Mouse (Mus musculus) cerebellum, postnatal 4 days (tissue): ENCODE data around the gene Mucl1.
"Not testable (repeated sequence)": the region's sequence is repeated elsewhere in the genome, so short reads cannot be mapped to it uniquely, and the experiment has no call there.

ENCODE experiments used
- DNase-seq, 2 experiments: peaks; one replicate each; pipeline ENCODE4 v3.0.0; 2022; ENCODE audit warnings: low spot score in 2 of 2, mixed read lengths in 1 of 2

The Mucl1 gene

DNA sequence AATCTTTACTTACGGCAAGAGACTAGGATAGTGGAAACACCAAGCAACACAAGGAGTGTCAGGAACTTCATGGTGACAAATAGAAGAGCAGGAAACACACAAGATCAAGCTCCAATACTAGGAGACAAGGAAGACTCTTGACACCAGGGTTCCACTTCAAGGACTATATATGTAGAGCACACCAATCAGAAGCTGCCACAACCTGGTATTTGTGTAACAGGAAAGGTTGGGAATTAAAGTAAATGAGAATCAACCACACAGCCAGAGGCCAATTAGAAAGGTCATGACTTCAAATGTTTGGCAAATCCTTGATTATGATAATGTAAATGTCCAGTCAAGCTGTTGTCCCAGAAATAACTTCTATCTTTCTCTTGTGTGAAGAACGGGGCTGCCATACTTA, at the start of gene Mucl1:
TSS of gene Mucl1 (minus strand) at position 101 of the 400 bp plus-strand sequence.
- no peak for DNase-seq

- DNase-seq = peak in 1 of 2 experiments; percentile 37
Measured at GRCm38 (mm10) chr15:103766836-103767235, 11.6 kb upstream of the Mucl1 start.

- DNase-seq = not testable (repeated sequence)
Measured at GRCm38 (mm10) chr15:103716861-103717260, 38.4 kb downstream of the Mucl1 start.
